Mouse (Mus musculus) neutrophil, adult 5-6 weeks (primary cell): ENCODE results near the gene Isoc2a. TPM values are rescaled to one million over a fixed set of nuclear protein-coding genes. Genes with fewer than 3 reads are reported as not detected.
"Not testable (repeated sequence)": the region's sequence is repeated elsewhere in the genome, so short reads cannot be mapped to it uniquely, and the experiment has no call there.

Experiments used
- ATAC-seq: fragments of 151-379, 151-347 bp; 2 replicates; pipeline ENCODE4 v1.8.0; 2017; ENCODE audit warnings: mild to moderate bottlenecking, moderate TSS enrichment; ENCODE audit not compliant: insufficient number of reproducible peaks, poor library complexity, low FRiP score, severe bottlenecking; ENCODE audit errors: extremely low read depth
- total RNA-seq: library from RNA; stranded (forward); fragments of 200-1000 nt; gene quantifications from 2 replicates; pipeline ENCODE4 v1.2.3, GENCODE M21; 2017

The Isoc2a gene
- total RNA-seq = 4.0 and 4.2 TPM in 2 replicates

GRCm38 (mm10) chr7:4876753-4877221, at the start of gene Isoc2a:
Gene Isoc2a, plus strand, starts transcription at chr7:4877153.
- ATAC-seq = peak; percentile 99

GRCm38 (mm10) chr7:4830476-4830875, 46.5 kb upstream of the Isoc2a start:
- ATAC-seq = no peak

GRCm38 (mm10) chr7:4835631-4836327, 41.2 kb upstream of the Isoc2a start:
- no peak for ATAC-seq

- ATAC-seq = peak; percentile 71; the same call in 1 of the 2 replicates
Observed at GRCm38 (mm10) chr7:4836351-4836792, 40.6 kb upstream of the Isoc2a start.

- no peak for ATAC-seq
Observed at GRCm38 (mm10) chr7:4837639-4838038, 39.3 kb upstream of the Isoc2a start.

- ATAC-seq = no peak
Observed at GRCm38 (mm10) chr7:4842077-4842476, 34.9 kb upstream of the Isoc2a start.

GRCm38 (mm10) chr7:4842634-4843131, 34.3 kb upstream of the Isoc2a start:
- 0 out of 2 replicates have a peak, but pooled peaks have one; percentile 9 for ATAC-seq

GRCm38 (mm10) chr7:4843604-4844244, 33.2 kb upstream of the Isoc2a start:
- ATAC-seq = no peak

- ATAC-seq = no peak
Observed at GRCm38 (mm10) chr7:4844245-4844916, 32.6 kb upstream of the Isoc2a start, which contains the start of gene Shisa7. Gene Shisa7, minus strand, starts transcription at chr7:4844696.

GRCm38 (mm10) chr7:4844917-4845309, 32.0 kb upstream of the Isoc2a start:
- ATAC-seq = no peak

GRCm38 (mm10) chr7:4849372-4849771, 27.6 kb upstream of the Isoc2a start:
- no peak for ATAC-seq

- no peak for ATAC-seq
Observed at GRCm38 (mm10) chr7:4850621-4851314, 26.2 kb upstream of the Isoc2a start.

- ATAC-seq = no peak
Observed at GRCm38 (mm10) chr7:4851315-4851688, 25.7 kb upstream of the Isoc2a start.

- no peak for ATAC-seq
Observed at GRCm38 (mm10) chr7:4853613-4854012, 23.3 kb upstream of the Isoc2a start.

- no peak for ATAC-seq
Observed at GRCm38 (mm10) chr7:4856508-4856907, 20.4 kb upstream of the Isoc2a start.

GRCm38 (mm10) chr7:4857321-4857720, 19.6 kb upstream of the Isoc2a start:
- no peak for ATAC-seq

- ATAC-seq = no peak
Observed at GRCm38 (mm10) chr7:4859418-4859978, 17.5 kb upstream of the Isoc2a start.

- not testable (repeated sequence) for ATAC-seq
Observed at GRCm38 (mm10) chr7:4860926-4861325, 16.0 kb upstream of the Isoc2a start.

GRCm38 (mm10) chr7:4863041-4863440, 13.9 kb upstream of the Isoc2a start:
- no peak for ATAC-seq
